Mouse (Mus musculus): ENCODE measurements around the gene Tcea2.
A peak's percentile ranks its signal among the peaks of the same experiment; 100 is the strongest.

The Tcea2 gene

DNA sequence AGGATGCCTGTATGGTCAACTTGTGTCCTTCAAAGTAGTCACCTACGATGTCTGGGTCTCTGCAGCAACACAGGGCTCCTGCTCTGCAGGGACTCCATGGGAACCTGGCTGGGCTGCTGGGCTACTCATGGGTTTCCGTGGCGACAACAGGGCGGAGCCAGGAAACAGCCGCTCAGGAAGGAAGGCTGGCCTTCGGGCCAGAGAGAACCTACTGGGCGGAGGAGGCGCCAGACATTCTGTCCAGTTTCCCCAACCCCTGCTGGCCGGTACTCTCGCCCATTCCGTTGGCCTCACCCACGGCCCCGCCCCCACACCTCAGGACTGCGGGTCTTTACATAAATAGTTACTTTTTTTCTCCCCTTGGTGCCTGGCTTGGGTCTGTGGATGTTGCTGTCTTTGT is 4.7 kb upstream of the Tcea2 start:
- DNase-seq, result peak; percentile 36

DNA sequence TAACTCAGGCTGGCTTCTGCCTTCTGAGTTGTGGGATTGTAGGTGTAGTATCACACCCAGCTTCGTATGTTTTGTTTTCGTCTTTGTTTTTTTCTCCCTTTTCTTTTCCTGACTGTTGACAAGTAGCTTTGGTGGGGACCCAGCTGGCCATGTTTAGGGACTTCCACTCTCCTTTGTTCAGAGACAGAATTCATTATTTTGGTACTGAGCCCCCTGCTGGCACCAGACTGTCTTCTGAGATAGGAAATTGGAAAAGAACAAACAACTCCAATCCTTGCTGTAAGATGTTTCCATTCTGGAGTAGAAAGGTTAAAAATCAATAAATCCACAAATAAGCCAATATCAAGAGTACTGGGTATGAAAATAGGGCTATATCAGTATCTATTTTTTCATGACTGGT is 3.7 kb upstream of the Tcea2 start:
- DNase-seq, result no peak

DNA sequence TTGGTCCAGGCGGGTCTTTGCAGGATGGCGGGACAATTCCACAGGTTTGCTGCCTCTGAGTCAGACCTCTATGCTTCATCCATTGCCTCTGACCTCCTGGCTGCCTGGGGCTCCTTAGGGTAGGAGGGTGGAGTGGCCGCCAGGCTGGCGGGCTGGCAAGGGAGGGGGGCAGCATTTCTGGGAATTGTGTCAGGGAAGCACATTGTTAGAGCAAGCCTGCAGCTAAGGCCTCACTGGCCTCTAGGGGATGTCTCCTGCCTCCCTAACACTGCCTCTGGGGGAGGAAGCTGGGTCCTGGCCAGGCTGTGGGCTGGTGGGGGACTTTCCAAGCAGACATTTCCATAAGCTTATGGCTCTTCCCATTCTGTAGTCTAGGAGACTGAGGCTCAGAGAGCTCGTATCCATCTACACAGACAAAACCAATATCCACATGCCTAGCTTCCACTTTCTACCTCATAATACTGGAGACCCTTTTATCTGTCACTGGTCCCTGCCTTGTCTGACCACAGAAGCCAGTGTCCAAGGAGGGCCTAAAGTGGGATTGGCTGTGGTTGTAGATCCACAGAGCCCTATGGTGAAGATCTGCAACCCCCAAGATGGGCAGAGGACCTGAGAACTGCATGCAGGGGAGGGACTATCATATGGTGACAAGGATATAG is 2.9 kb upstream of the Tcea2 start:
- DNase-seq, result no peak

DNA sequence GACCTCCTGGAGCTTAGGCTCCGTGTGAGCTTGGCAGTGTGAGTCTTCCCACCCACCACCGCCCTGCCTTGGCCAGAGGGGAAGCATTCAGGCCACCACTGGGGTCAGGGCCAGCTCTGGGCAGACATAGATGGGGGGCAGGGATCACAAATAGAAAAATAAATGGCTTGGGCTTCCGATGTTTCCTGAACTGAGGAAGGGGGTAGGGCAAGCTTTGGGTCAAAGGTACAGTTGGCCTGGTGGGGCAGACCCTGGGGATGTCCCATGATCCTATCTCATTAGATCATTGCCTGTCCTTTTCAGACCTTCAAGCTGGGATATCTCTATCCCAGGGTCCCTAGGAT is 2.4 kb upstream of the Tcea2 start:
- no peak for DNase-seq

DNA sequence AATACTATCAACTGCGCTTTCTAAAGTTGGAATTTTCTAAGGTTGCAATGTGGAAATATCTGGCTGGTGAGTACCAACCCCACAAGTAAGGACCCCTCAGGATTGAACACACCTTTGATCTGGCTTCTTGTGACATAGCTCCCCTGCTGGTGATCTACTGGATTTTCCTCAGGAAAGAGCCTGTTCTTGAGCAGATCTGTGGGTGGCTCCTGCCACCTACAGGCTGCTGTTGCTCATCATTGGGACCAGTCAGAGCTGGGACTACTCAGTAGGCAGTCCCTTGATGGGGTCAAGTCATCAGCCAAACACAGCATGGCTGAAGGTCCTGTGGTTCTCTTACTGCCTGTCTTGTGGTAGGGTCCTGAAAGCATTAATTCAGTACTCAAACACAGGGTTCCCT is 1.3 kb upstream of the Tcea2 start:
- DNase-seq, result peak; percentile 60

DNA sequence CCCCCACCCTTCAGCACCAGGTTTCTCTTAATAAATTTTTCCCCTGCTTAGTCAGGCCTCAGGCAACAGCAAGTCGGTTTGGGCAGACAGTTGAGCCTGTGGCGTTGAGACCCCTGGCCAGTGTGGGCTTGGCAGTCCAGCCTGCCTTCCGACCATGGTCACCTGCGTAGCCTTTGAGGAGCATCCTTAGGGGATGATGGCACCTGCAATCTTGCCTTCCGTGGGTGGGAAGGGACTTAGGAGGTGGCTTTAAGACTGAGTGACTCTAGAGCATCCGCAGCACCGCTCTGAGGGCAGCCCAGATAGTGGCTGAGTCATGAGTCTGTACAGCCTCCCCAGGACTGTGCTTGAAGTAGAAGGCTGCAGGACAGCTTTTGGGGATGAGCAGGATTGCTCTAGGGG is 607 bp downstream of the Tcea2 start:
- DNase-seq, result no peak

DNA sequence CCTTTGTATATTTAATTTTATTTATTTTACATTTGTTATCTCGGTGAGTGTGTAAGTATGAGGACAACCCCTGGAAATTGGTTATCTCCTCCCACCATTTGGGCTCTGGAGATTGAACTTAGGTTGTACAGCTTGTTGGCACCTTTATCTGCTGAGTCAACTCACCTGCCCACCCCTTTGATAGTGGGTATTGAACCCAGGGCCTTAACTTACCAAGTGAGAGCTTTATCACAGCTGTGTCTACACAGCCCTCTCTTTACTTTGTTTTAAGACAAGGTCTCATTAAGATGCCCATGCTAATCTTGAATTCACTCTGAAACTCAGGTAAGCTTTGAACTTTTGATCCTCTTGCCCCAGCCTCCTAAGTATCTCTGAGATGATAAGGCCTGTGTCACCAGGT is 1.9 kb downstream of the Tcea2 start:
- DNase-seq, result no peak

DNA sequence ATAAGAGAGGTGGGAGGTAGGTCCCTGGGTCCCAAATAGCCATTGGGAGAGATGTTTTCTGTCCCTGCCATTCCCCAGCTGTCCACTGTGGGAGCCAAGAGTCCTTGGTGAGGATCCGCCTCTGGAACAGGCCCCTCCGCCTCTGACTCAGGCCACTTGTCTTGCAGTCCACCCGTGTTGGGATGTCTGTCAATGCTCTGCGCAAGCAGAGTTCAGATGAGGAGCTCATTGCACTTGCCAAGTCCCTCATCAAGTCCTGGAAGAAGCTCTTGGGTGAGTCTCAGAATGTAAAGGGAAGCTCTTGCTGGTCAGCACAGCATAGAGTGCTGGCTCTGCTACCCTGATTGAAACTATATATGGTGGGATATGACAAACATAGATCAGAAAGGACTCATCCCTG is 3.3 kb downstream of the Tcea2 start:
- no peak for DNase-seq

DNA sequence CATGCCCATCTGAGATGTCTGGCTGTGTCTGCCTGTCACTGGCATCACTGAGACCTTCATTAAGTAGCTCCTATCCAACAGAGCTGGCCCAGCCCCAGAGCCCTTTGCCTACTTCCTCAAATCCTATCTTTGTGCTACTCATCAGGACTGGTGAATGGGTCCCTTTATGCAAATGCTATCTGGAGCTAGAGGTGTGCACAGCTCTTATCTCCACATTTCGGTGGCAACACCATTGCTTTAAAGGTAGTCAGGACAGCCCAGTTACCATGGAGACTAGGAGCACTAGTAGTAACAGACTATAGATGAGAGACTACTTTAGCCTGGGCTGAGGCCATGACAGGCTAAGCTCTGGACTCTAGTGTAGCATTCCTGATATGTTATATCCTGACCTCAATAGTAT is 4.6 kb downstream of the Tcea2 start:
- DNase-seq, result no peak

DNA sequence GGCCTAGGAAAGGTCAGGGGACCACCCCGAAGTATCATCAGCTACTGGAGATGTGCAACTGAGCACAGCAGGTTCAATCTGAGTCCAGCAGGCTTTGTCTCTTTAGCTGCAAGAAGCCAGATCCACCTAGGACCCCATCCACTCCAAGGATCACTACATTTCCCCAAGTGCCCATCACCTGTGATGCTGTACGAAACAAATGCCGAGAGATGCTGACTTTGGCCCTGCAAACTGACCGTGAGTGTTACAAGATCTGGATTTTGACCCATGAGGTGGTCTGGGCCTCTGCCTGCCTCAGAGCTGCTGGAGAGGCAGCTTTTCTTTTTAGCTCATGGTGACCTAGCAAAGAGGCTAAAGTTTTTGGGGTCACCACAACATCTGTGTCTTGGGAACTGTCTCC is 5.6 kb downstream of the Tcea2 start:
- DNase-seq, result no peak

DNA sequence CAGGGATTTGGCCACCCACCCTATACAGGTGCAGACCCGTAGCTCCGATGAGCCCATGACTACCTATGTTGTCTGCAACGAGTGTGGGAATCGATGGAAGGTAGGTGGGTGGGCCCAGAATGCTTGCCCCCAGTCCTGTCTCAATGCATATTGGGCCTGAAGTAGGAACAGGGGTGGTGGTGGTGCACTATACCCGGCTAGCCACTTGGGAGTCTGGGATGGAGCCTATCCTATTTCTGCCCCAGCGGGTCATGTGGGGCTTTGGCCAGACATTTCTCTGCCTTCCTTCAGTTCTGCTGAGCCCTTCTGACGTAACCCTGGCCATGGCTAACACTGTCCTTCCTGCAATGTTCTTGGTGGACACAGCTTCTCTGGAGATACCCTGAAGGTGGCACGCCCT is 7.5 kb downstream of the Tcea2 start:
- DNase-seq, result no peak

DNA sequence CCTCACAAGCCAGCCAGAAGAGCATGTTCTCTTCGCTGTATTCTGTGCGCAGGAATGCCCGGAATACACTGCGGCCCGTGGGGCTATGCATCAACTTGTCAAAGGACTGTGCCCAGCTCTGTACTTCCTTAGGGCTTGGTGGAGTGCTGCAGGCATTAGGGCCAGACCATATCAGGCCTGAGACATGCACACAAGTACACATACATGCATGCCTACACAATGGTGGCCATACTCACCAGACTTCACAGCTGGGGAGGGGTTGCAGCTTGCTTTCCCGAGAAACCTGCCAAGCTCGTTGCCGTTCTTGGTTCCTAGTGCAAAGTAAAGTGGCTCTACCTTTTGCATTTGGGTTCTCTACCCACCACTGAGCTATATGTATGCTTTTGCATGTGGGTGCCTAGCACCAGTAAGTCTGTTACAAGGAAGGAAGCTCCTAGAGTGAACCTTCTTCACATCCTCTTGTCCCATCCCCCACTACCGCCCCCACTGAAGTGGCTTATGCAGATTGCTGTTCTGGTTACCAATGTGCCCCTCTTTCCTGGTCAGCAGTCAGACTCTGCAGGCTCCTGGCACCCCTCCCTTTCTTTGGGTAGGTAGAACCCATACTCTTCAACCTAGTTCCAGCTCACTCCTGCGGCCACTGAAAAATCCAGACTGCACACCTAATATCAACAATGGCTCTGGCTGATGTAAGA is 9.5 kb downstream of the Tcea2 start:
- DNase-seq, result no peak

DNA sequence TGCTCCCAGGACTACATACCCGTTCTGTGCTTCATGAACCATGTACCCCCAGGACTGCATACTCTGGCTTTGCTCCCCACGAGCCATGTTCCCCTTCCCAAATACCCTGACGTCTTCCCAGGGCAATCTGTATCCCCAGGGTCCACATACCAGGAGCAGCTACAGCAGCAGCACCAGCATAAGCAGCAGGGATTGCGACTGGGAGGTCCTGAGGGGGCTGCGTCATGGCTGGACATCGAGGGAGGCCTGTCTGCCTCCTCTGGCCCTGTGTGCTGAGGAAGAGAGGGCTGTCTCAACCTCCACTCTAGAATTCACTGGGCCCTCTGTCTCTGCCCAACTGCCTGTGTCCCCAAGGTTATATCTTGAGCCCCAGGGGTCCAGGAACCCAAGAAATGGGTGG is 11.0 kb downstream of the Tcea2 start:
- no peak for DNase-seq

DNA sequence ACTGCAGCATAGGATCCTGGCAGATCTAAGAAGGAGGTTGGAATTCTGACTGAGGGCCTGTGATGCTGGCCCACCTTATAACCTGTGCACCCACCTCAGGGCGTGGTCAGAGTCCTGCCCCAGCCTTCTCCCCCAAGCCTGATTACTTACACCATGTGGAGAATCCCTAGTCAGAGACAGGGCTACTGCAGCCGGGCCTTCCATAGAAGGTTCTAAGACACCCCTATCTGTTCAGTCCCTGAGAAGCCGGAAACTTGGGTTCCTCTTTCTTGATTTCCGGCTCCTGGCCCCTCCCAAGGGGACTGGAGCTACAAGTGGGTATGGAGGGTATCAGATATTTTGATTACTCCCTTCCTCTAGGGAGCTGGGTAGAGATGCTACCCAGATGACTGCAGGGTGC is 11.5 kb downstream of the Tcea2 start:
- no peak for DNase-seq

DNA sequence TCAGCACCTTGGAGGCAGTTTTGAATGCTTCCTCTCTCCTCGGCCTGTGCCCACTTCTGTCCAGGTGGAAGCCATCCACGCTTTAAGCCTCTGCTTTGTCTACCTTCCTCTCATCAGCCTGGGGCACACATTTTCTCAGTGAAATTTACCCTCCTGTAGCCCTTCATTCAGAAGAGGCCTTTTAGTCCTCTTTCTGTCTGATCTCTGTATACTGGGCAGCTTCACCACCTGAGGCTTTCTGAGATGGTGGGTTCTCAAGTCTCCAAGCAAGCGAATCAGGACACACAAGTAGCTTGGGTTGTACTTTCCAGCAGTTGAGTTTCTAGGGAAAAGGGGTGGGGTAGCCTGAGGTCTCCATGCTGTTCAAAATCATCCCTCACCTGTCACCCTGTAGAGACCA is 12.2 kb downstream of the Tcea2 start:
- no peak for DNase-seq

DNA sequence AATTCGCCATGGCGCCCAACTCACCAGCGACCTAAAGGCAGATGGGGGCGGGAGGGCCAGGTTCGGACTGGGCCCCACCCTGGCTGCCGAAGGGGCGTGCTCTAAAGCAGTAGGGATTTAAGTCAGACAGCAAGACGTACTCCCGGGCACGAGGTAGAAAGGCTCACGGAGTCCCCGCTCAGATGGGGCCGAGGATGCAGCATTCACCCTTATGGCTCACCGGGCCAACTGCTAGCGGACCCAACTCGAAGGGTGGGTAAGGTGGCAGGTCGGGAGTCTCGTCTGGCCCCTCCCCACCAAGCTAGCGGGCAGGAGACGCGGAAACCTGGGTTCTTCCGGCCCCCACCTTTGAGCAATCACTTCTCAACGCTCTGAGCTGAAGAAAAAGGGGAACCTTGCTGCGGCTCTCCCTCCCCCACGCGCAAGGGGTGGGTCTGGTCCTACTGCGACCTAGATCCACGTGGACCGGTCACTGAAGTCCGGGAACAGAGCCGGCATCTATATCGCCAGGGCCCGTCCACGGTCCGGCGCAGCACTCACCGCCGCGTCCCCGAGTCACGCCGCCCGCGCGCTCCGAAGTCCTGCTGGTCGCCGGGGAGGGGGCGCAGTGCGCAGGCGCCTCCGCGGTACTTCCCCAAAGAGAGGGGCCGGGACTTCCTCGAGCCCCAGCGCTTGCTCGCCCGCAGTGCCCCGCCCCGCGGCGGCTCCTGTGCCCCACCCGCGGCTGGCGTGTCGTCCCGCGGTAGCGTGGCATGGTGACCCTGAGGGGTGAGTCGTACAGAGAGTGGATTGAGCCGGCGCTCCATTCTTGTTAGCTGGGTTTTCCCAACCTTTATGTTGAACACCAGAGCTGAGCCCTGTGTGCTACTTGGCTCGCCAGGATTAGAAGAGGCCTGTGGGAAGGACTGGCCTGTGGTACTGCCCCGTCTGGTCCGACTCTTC is 13.5 kb downstream of the Tcea2 start, which contains the start of gene Rgs19:
Gene Rgs19 (minus strand): TSS at position 639 of the 942 bp plus-strand sequence.
- DNase-seq, result peak; percentile 64

DNA sequence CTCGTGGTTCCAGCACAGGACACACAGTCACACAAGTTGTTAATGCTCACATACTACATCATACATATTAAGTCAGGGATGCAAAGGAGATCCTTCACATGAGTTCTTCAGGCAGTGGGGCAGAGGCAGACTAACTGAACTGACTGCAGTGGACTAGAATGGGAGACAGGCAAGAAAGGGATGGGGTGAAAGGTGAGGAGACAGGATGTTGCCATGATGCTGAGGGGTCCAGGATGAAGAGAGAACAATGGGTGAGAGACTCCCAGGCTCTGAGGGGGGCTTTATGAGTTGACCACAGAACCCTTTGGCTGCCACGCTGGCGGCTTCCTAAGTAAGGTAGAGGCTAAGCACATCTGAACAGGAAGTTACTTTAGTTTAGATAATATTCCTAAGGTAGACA is 14.5 kb downstream of the Tcea2 start:
- no peak for DNase-seq

DNA sequence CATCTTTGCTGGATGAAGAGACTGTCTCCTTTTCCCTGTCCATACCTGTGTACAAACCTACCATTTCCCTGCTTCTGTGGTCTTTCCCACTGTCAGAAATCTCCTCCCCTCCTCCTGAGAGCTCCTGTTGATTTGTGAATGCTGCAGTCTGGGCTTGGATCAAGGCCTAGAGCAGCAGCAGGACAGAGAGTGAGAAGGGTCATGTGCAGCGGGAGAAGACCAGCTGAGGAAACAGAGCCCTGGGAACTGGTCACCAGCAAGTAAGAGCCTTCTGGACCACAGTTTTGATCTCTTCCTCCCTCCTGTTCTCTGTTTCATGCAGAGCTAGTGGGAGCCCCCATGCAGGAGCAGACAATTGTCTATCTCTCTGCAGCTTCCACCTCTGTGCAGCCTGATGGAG is 15.7 kb downstream of the Tcea2 start:
- DNase-seq, result no peak

DNA sequence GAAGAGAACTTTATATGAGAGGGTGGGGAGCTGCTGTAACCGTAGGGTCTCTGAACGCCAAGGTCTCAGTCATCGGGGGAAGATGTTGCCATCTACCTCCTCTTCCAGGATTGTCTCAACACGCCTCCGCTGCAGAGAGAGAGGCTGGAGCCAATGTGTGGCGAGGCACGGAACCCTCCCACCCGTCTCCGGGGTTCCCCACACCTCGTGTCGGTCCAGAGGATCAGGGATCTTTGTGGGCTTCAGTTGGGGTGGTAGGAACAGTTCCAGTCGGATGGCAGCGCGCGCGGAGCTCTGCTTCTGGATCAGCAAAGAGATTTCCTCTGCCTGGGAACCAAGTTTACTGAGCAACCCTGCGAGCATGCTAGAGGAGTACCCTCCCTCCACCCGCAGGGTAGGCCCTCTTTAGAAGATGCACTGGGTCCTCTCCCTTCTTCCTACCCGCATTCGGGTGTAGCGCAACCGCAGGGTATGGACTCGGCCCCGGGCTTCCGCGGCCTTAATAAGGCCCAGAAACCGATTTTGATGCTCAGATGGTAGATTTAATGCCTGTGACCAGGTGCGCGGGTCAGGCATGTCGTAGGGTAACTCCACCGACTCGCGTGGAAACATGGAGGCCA is 16.8 kb downstream of the Tcea2 start:
- no peak for DNase-seq

DNA sequence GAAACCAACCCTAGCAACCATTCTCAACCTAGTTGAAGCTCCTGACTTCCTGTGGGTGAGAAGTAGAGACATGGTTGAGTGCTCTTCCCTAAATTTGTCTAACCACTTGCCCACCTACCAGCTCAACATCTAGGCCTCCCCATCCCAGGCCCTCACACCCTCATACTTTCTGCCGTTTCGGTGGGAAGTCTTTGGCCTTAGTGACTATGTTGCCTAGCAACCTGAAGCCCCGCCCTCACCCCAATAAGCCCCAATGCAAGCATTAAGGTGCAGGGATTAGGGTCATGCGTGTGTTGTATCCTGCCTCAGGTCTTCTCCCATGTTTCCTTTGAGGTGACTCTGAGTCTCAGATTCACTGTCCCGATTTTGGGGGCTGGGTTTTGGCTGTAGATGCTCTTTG is 18.1 kb downstream of the Tcea2 start, which contains the start of gene Lkaaear1:
Gene Lkaaear1 (minus strand): TSS at position 202 of the 400 bp plus-strand sequence.
- DNase-seq, result no peak

DNA sequence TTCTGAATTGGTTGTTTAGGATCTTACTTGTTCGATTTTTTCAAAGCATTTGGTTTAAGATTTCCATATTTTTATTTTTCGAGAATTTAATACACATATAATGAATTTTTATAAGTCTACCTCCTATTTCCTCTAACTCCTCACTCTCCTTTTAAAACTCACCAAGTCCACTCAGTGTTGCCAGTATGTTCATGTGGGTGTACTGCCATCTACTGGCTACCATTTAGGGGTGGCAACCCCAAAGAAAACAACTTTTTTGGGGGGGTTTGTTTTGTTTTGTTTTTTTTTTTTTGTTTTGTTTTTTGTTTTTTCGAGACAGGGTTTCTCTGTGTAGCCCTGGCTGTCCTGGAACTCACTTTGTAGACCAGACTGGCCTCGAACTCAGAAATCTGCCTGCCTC is 26.6 kb downstream of the Tcea2 start:
- DNase-seq, result no peak

DNA sequence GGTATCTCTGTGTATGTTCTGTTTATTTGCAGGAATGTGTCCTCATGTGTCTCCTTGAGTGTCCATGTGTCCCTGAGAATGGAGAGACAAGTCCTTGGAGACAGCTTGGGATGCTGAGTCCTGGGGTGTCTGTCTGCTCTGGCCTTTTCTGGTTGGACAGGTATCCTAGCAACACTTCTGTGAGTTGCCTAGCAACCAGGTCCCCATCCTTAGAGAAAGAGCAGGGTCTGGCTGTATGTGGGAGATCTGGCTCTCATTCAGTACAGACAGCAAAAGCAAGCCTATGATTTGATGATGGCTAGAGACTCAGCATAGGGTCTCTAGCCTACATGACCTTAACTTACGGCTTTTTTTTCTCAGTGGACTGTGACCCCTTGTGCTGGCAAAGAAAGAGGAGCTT is 33.6 kb downstream of the Tcea2 start:
- DNase-seq, result no peak

DNA sequence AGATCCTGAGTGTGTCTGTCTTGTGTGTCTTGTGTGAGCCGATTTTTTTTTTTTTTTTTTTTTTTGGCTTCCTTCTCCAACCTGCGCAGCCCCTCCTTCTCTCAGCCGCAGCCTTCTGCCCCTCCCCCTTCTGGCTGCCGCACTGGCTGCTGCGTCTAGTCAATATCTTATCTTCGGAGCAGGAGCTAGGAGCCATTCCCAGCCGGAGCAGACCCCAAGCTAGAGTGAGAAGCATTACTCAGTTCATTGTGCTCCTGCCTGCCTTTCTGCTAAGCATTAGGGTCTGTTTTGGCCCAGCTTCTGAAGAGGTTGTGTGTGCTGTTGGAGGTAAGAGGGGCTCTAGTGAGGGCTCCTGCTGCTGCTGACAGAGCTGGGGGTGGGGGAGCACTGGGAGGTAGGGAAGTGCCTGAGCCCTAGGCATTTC is 34.8 kb downstream of the Tcea2 start, which contains the start of gene Oprl1:
Gene Oprl1 (plus strand): TSS at position 114 of the 424 bp plus-strand sequence.
- no peak for DNase-seq

Measured in cerebellum, adult 11 months (tissue).